Mouse (Mus musculus): ENCODE measurements around the gene Zfp473. TPM values are rescaled to one million over a fixed set of nuclear protein-coding genes. Genes with fewer than 3 reads are reported as not detected.

Zfp473 gene
- polyA plus RNA-seq, 1 experiment from 2014 or later: 0.38 TPM

- peaks cover 2% of the 10 kb centered on the region; the same call in 1 of the 2 replicates for H3K36me3 ChIP-seq (ENCODE audit: insufficient read depth, low read length)
- no peak for ATAC-seq
- H3K4me1 ChIP-seq (ENCODE audit: insufficient read depth, low read depth, low read length): peaks cover 5% of the 10 kb centered on the region; the same call in 1 of the 2 replicates
- no peak overlapping the region for H3K9ac ChIP-seq (replicated peaks; ENCODE audit: low read depth)
- 62% methylated on average over 4 of the region's 4 CpGs for WGBS
- no peaks in the 10 kb centered on the region for H3K27me3 ChIP-seq (replicated peaks; ENCODE audit: insufficient read depth, low read length)
- DNase-seq (ENCODE audit: low spot score): no peak
- no peaks in the 10 kb centered on the region for H3K9me3 ChIP-seq (ENCODE audit: low read length)
- H3K4me3 ChIP-seq (ENCODE audit: low read depth, low read length): no peak overlapping the region
- no peak overlapping the region for H3K4me2 ChIP-seq (replicated peaks; ENCODE audit: low read depth, low read length)
- TF ChIP-seq CTCF (IDR thresholded peaks at IDR 0.05): no peak
- TF ChIP-seq EP300 (IDR thresholded peaks at IDR 0.05): no peak
- H3K27ac ChIP-seq (ENCODE audit: low read length): no peak overlapping the region
These were observed 3.7 kb downstream of the Zfp473 start for GRCm38 (mm10) chr7:44747115-44747514.

DNA sequence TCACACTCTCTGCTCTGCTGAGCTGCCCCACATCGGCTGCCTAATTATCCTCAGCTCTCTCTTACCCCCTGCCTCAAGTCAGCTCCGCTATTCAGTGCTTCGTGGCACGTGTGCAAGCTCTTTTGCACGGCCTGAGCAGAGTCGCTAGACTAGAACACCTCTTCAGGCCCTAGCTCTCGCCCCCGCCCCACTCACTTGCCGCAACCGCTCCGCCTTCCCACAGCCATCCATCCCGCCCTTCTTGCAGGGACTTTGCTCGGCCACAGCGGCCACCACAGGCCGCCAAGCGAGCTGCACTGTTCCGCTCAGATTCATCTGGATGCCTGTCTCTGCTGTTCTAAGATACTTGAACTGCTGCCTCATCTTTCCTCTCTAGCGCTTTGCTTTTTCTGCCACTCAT, 5.8 kb downstream of the Zfp473 start:
- TF ChIP-seq CTCF (IDR thresholded peaks at IDR 0.05) (peak; percentile 89), EP300 (IDR thresholded peaks at IDR 0.05) (no peak)
- Histone ChIP-seq H3K27me3 (replicated peaks; ENCODE audit: insufficient read depth, low read length) (no peaks in the 10 kb centered on the region), H3K4me1 (ENCODE audit: insufficient read depth, low read depth, low read length) (peaks cover 5% of the 10 kb centered on the region; the same call in 1 of the 2 replicates), H3K9ac (replicated peaks; ENCODE audit: low read depth) (no peak overlapping the region), H3K27ac (ENCODE audit: low read length) (no peak overlapping the region), H3K36me3 (ENCODE audit: insufficient read depth, low read length) (no peaks in the 10 kb centered on the region), H3K4me3 (ENCODE audit: low read depth, low read length) (0 out of 2 replicates have a peak overlapping the region, but pooled peaks have one; percentile 8), H3K4me2 (replicated peaks; ENCODE audit: low read depth, low read length) (peak overlapping the region; percentile 57), H3K9me3 (ENCODE audit: low read length) (no peaks in the 10 kb centered on the region)
- WGBS: under 1% methylated on average over 18 of the region's 18 CpGs
- DNase-seq (ENCODE audit: low spot score) (peak; percentile 91), ATAC-seq (peak; percentile 46)

DNA sequence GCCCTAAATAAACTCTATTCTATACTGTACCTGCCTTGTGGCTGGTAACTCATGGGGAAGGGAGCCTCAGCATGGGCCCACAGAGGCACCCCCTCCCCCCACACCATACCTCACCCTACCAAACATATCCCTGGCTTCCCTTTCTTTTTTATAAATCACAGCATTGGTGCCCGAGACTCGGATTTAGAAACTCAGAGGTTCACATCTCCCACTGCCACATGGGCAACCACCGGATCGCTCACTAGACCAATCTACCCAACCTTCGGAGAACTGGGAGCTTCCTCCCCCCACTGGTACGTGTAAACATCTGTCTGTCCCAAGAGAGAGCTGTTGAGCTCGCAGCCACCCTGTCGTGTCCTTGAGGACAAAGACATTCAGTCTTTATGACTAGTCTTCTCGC, 6.6 kb downstream of the Zfp473 start:
- Histone ChIP-seq H3K4me2 (replicated peaks; ENCODE audit: low read depth, low read length) (no peak overlapping the region), H3K36me3 (ENCODE audit: insufficient read depth, low read length) (no peaks in the 10 kb centered on the region), H3K4me3 (ENCODE audit: low read depth, low read length) (no peak overlapping the region), H3K9ac (replicated peaks; ENCODE audit: low read depth) (no peak overlapping the region), H3K27ac (ENCODE audit: low read length) (no peak overlapping the region), H3K27me3 (replicated peaks; ENCODE audit: insufficient read depth, low read length) (no peaks in the 10 kb centered on the region), H3K9me3 (ENCODE audit: low read length) (no peaks in the 10 kb centered on the region), H3K4me1 (ENCODE audit: insufficient read depth, low read depth, low read length) (peaks cover 5% of the 10 kb centered on the region; the same call in 1 of the 2 replicates)
- DNase-seq (ENCODE audit: low spot score): no peak
- no peak for ATAC-seq
- WGBS: 49% methylated on average over 9 of the region's 9 CpGs
- TF ChIP-seq EP300 (IDR thresholded peaks at IDR 0.05) (no peak), CTCF (IDR thresholded peaks at IDR 0.05) (no peak)

GRCm38 (mm10) chr7:44741361-44741760, 9.5 kb downstream of the Zfp473 start:
- no peaks in the 10 kb centered on the region for H3K4me1 ChIP-seq (ENCODE audit: insufficient read depth, low read depth, low read length)
- 74% methylated on average over 8 of the region's 8 CpGs for WGBS
- H3K27ac ChIP-seq (ENCODE audit: low read length): no peak overlapping the region
- no peaks in the 10 kb centered on the region for H3K36me3 ChIP-seq (ENCODE audit: insufficient read depth, low read length)
- no peaks in the 10 kb centered on the region for H3K27me3 ChIP-seq (replicated peaks; ENCODE audit: insufficient read depth, low read length)
- H3K4me2 ChIP-seq (replicated peaks; ENCODE audit: low read depth, low read length): no peak overlapping the region
- TF ChIP-seq EP300 (IDR thresholded peaks at IDR 0.05) (no peak), CTCF (IDR thresholded peaks at IDR 0.05) (no peak)
- H3K9ac ChIP-seq (replicated peaks; ENCODE audit: low read depth): no peak overlapping the region
- DNase-seq (ENCODE audit: low spot score): no peak
- H3K4me3 ChIP-seq (ENCODE audit: low read depth, low read length): no peak overlapping the region
- H3K9me3 ChIP-seq (ENCODE audit: low read length): no peaks in the 10 kb centered on the region
- no peak for ATAC-seq

DNA sequence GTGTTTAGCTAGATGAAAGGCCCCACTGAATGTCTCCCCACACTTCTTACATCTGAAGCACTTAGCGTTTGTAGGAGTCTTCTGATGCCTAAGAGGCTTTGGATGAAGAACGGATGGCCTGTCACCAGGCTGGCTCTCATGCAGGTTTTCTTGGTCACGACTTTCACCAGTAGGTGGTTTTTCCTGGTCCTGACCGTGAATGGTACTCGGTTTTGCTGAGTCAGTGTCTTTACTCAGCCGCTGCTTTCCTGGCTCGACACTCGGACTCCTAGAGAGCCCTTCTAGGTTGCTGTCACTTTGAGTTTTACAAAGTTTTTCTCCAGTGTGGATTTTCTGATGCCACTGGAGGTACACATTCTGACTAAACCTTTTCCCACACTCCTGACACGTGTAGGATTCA, 17.1 kb downstream of the Zfp473 start:
- DNase-seq (ENCODE audit: low spot score) (no peak), ATAC-seq (no peak)
- 85% methylated on average over 9 of the region's 9 CpGs for WGBS
- Histone ChIP-seq H3K4me2 (replicated peaks; ENCODE audit: low read depth, low read length) (no peak overlapping the region), H3K27me3 (replicated peaks; ENCODE audit: insufficient read depth, low read length) (no peaks in the 10 kb centered on the region), H3K36me3 (ENCODE audit: insufficient read depth, low read length) (no peaks in the 10 kb centered on the region), H3K27ac (ENCODE audit: low read length) (no peak overlapping the region), H3K9ac (replicated peaks; ENCODE audit: low read depth) (no peak overlapping the region), H3K4me3 (ENCODE audit: low read depth, low read length) (no peak overlapping the region), H3K4me1 (ENCODE audit: insufficient read depth, low read depth, low read length) (no peaks in the 10 kb centered on the region), H3K9me3 (ENCODE audit: low read length) (no peaks in the 10 kb centered on the region)
- no peak for TF ChIP-seq CTCF (IDR thresholded peaks at IDR 0.05)

DNA sequence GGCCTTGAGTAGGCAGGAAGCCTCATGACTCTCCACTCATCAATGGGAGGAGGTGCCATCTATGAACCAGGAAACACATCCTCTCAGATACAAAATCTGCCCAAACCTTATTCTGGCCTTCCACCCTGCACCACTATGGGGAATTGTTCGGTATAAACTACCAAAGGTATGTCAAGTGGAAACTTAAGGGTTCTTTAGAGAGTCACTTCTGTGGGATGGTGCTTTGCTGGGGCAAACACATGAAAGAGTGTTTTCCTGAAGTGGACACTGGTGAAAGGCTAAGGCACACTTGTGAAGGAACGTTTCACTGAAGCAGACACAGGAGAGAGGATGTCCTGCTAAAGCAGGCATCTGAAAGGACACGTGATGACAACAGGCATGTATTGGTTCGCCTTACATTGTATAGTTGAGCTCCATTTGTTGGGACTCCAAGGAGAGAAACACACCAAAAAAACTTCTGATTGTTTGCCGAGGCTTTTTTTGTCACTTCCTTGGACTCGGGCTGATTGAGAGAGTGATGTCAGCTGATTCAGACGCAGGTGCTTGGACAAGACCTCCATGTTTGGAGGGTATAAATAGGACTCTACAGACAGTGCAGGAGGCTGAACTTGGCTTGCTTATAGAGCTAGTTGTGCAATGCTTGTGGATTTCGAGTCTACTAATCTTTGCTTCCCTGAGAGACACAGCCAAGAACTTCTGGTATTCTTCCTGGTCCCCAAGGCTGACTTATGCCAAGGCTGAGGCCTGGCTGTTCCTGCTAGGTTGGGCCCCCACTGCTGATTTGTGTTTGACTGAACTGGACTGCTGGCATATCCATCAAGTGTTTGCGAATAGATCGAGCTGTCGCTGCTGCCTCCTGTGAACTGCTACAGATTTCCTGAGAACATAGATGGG, 22.5 kb downstream of the Zfp473 start:
- Histone ChIP-seq H3K9ac (replicated peaks; ENCODE audit: low read depth) (no peak overlapping the region), H3K4me2 (replicated peaks; ENCODE audit: low read depth, low read length) (no peak overlapping the region), H3K27ac (ENCODE audit: low read length) (peak overlapping the region; percentile 33; the same call in 1 of the 2 replicates), H3K9me3 (ENCODE audit: low read length) (no peaks in the 10 kb centered on the region), H3K4me3 (ENCODE audit: low read depth, low read length) (no peak overlapping the region), H3K27me3 (replicated peaks; ENCODE audit: insufficient read depth, low read length) (no peaks in the 10 kb centered on the region), H3K36me3 (ENCODE audit: insufficient read depth, low read length) (no peaks in the 10 kb centered on the region), H3K4me1 (ENCODE audit: insufficient read depth, low read depth, low read length) (no peaks in the 10 kb centered on the region)
- TF ChIP-seq EP300 (IDR thresholded peaks at IDR 0.05) (peak; percentile 62; the same call in 1 of the 2 replicates), CTCF (IDR thresholded peaks at IDR 0.05) (no peak)
- WGBS: 62% methylated on average over 11 of the region's 11 CpGs
- ATAC-seq (peak; percentile 92), DNase-seq (ENCODE audit: low spot score) (peak; percentile 74)
